Mouse (Mus musculus) midbrain, embryonic 15.5 days (tissue): ENCODE data around the gene Fiz1. TPM values are rescaled to one million over a fixed set of nuclear protein-coding genes. Genes with fewer than 3 reads are reported as not detected.

ENCODE experiments used
- polyA plus RNA-seq: library from polyadenylated mRNA; unstranded; fragments of >200 nt; fragmentation: Nextera tagmentation; extraction: Ambion mirVana; gene quantifications from 2 replicates; pipeline ENCODE4 v1.2.1, GENCODE M21; 2015

Fiz1 gene
- polyA plus RNA-seq, 1 experiment from 2014 or later: 41.3 TPM

Other genes with a start within 250 kb of the Fiz1 start
- not detected in 2 replicates for gene Fam71e2, start 243.4 kb downstream of the Fiz1 start, polyA plus RNA-seq
- 1.0 and 1.6 TPM in 2 replicates for gene Il11, start 231.8 kb downstream of the Fiz1 start, polyA plus RNA-seq
- not detected in 2 replicates for gene Tmem190, start 231.8 kb downstream of the Fiz1 start, polyA plus RNA-seq
- 5.4 and 5.8 TPM in 2 replicates for gene Tmem238, start 225.0 kb downstream of the Fiz1 start, polyA plus RNA-seq
- gene Rpl28, start 221.8 kb downstream of the Fiz1 start, polyA plus RNA-seq: 186 and 187 TPM in 2 replicates
- 265 and 288 TPM in 2 replicates for gene Ube2s, start 202.1 kb downstream of the Fiz1 start, polyA plus RNA-seq
- gene Shisa7, start 170.0 kb downstream of the Fiz1 start, polyA plus RNA-seq: 15.3 and 16.6 TPM in 2 replicates
- gene Isoc2b, start 144.4 kb downstream of the Fiz1 start, polyA plus RNA-seq: 3.1 and 4.6 TPM in 2 replicates
- gene Isoc2a, start 137.5 kb downstream of the Fiz1 start, polyA plus RNA-seq: 0.54 and 0.57 TPM in 2 replicates
- 0.40 and 0.65 TPM in 2 replicates for gene Gm36210, start 108.2 kb downstream of the Fiz1 start, polyA plus RNA-seq
- gene Zfp628, start 99.5 kb downstream of the Fiz1 start, polyA plus RNA-seq: 4.5 and 4.6 TPM in 2 replicates
- gene Nat14, start 92.7 kb downstream of the Fiz1 start, polyA plus RNA-seq: 46.3 and 47.7 TPM in 2 replicates
- gene Ssc5d, start 88.9 kb downstream of the Fiz1 start, polyA plus RNA-seq: 1.0 and 1.4 TPM in 2 replicates
- 0.29 TPM in 1 of 2 replicates, not detected in the other for gene Sbk2, start 50.3 kb downstream of the Fiz1 start, polyA plus RNA-seq
- 0.32 and 0.41 TPM in 2 replicates for gene Sbk3, start 43.5 kb downstream of the Fiz1 start, polyA plus RNA-seq
- gene Zfp579, start 18.5 kb downstream of the Fiz1 start, polyA plus RNA-seq: 72.6 and 77.2 TPM in 2 replicates
- gene Zfp524, start 282 bp downstream of the Fiz1 start, polyA plus RNA-seq: 7.1 and 7.7 TPM in 2 replicates
- 1.2 TPM in 1 of 2 replicates, not detected in the other for gene Gm44973, start 799 bp upstream of the Fiz1 start, polyA plus RNA-seq
- 8.0 and 8.4 TPM in 2 replicates for gene Zfp865, start 5.7 kb upstream of the Fiz1 start, polyA plus RNA-seq
- 64.9 and 67.8 TPM in 2 replicates for gene Ccdc106, start 5.9 kb upstream of the Fiz1 start, polyA plus RNA-seq
- not detected in 2 replicates for gene 4632433K11Rik, start 19.4 kb upstream of the Fiz1 start, polyA plus RNA-seq
- gene Zfp784, start 23.7 kb upstream of the Fiz1 start, polyA plus RNA-seq: 12.3 and 13.5 TPM in 2 replicates
- gene Zfp580, start 36.8 kb upstream of the Fiz1 start, polyA plus RNA-seq: 106 and 110 TPM in 2 replicates
- gene U2af2, start 47.4 kb upstream of the Fiz1 start, polyA plus RNA-seq: 103 and 107 TPM in 2 replicates
- 119 and 124 TPM in 2 replicates for gene Epn1, start 65.5 kb upstream of the Fiz1 start, polyA plus RNA-seq
- 0.14 TPM in 1 of 2 replicates, not detected in the other for gene Rfpl4, start 102.3 kb upstream of the Fiz1 start, polyA plus RNA-seq
- 0.28 and 0.63 TPM in 2 replicates for gene Rasl2-9, start 111.3 kb upstream of the Fiz1 start, polyA plus RNA-seq
- 0.03 TPM in 1 of 2 replicates, not detected in the other for gene Vmn1r55, start 135.0 kb upstream of the Fiz1 start, polyA plus RNA-seq
- gene Vmn1r56, start 182.1 kb upstream of the Fiz1 start, polyA plus RNA-seq: not detected in 2 replicates
- not detected in 2 replicates for gene Vmn1r57, start 203.8 kb upstream of the Fiz1 start, polyA plus RNA-seq